Mouse (Mus musculus) G1E (cell line): ENCODE measurements around the gene Ripply3.

Source experiments
- CTCF ChIP-seq: IDR thresholded peaks from 2 replicates; pipeline ENCODE4 v1.5.1; 2012; ENCODE audit warnings: low read depth, low read length, inconsistent platforms, mixed read lengths
- GATA1 ChIP-seq: IDR thresholded peaks from 2 replicates; pipeline ENCODE4 v1.6.1; 2012; ENCODE audit warnings: borderline replicate concordance, low read length, inconsistent platforms, mixed read lengths
- GATA2 ChIP-seq: IDR thresholded peaks from 2 replicates; pipeline ENCODE4 v1.6.1; 2012; ENCODE audit warnings: low read depth, low read length, inconsistent platforms, borderline replicate concordance
- POLR2AphosphoS5 ChIP-seq: IDR thresholded peaks from 2 replicates; pipeline ENCODE4 v1.6.1; 2012; ENCODE audit warnings: low read depth, low read length, inconsistent platforms; ENCODE audit not compliant: insufficient replicate concordance
- TAL1 ChIP-seq: conservative IDR thresholded peaks from 2 replicates; pipeline ENCODE4 v1.6.1; 2012; ENCODE audit warnings: low read depth, low read length, inconsistent platforms, mixed read lengths

- TF ChIP-seq CTCF, result no peak
- TF ChIP-seq TAL1, result no peak
- TF ChIP-seq POLR2AphosphoS5, result no peak
- TF ChIP-seq GATA2, result no peak
- no peak for TF ChIP-seq GATA1
Observed at GRCm38 (mm10) chr16:94314626-94315025, 13.6 kb upstream of the Ripply3 start.
